Mouse (Mus musculus): ENCODE data around the gene Wdr76. TPM values are rescaled to one million over a fixed set of nuclear protein-coding genes. Genes with fewer than 3 reads are reported as not detected.
"Not testable (repeated sequence)": the region's sequence is repeated elsewhere in the genome, so short reads cannot be mapped to it uniquely, and the experiment has no call there.

Gene Wdr76
- polyA plus RNA-seq (2016; fragmentation: Nextera tagmentation; extraction: Ambion mirVana): 13.0 and 14.0 TPM in 2 replicates

DNA sequence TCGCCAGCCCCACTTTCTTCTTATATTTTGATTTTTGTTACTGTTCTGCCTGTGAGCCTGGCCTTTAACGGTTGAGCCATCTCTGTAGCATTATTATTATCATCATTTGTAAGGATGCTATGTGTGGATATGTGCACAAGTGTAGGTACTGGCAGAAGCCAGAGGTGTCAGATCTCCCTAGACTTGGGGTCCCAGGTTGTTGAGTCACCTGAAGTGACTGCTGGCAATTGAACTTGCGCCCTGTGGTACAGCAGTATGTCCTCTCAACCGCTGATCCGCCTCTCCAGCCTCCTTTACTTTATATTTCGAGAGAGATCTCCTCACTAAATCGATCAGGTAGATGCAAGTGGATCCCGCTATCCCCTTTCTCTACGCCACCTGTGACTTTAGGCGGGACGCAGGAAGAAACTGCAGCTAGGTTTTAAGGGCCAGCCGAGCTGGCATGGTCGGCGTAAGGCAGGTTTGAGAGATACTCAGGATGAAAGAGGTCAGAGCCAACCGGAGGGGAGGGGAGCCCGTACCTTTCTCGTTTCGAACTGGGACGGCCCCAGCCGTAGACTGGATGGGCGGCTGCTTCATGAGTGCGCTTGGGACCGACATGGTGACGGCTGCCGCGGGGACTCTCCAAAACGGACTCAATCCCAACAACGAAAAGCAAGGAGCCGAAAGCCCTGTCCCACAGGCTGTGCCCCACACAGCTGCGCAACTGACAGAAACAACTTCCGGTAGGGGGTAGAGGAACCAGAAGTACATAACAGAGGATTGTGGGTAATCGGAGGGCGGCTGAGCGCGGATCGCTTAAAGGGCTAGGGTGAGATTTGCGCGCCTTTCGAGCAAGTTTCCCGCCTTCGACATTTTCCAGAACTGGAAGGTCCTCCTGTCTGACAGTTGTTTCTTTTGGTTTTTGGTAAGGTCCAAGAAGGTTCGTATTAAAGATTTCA, at the start of gene Wdr76, which contains the start of gene Mfap1a:
Gene Wdr76 (plus strand): TSS at position 782 of the 941 bp plus-strand sequence.
Gene Mfap1a (minus strand): TSS at position 724 of the 941 bp plus-strand sequence.
- peaks cover 43% of the 10 kb centered on the region for H3K36me3 ChIP-seq
- peak within 1 kb of the TSS; percentile 66 for H3K4me3 ChIP-seq
- H3K27me3 ChIP-seq (ENCODE audit: low read depth, poor library complexity, severe bottlenecking); H3K9me3 ChIP-seq (replicated peaks): not testable (repeated sequence)
- 5% methylated on average over 42 of the region's 42 CpGs for WGBS
- peak; percentile 87 for DNase-seq (ENCODE audit: low spot score)
- peak within 1 kb of the TSS; percentile 81 for H3K27ac ChIP-seq (replicated peaks)
- peaks cover 28% of the 10 kb centered on the region for H3K4me1 ChIP-seq

DNA sequence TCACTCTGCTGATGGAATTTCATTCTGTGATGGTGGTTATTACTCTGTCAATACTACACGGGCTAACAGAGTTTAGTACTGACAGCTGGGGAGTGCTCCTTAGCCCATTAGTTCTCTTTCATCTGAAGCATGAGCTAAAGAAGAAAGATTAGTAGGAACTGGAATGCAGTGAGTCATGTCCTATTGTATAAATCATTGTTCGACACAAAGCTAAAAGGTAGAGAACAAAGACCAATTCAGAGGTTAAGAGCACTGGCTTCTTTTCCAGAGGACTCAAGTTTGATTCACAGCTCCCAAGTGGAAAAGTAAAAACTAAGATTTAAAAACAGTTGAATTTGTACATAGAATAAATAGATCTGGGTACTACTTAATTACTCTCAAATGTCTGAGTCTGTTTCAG, 46.5 kb upstream of the Wdr76 start:
- Histone ChIP-seq H3K27me3 (ENCODE audit: low read depth, poor library complexity, severe bottlenecking) (no peaks in the 10 kb centered on the region), H3K4me3 (no peak overlapping the region), H3K27ac (replicated peaks) (no peak overlapping the region), H3K4me1 (peaks cover 16% of the 10 kb centered on the region), H3K9me3 (replicated peaks) (no peaks in the 10 kb centered on the region), H3K36me3 (peaks cover 37% of the 10 kb centered on the region)
- DNase-seq (ENCODE audit: low spot score): no peak
- WGBS: 82% methylated on average over 2 of the region's 2 CpGs

DNA sequence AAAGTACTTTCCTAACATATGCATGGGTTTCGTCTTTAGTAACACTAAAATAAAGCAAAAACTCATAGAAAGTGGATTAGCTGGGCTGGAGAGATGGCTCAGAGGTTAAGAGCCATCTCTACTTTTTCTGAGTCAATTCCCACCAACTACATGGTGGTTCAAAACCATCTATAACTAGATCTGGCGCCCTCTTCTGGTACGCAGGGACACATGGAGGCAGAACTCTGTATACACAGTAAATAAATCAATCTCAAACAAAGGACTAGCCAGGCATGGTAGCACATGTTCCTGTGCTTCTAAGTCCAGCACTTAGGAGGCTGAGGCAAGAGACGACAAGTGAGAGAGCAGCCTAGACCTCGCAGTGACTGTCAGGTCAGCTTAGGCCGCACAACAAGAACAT, 37.5 kb upstream of the Wdr76 start:
- H3K27ac ChIP-seq (replicated peaks); DNase-seq (ENCODE audit: low spot score); H3K27me3 ChIP-seq (ENCODE audit: low read depth, poor library complexity, severe bottlenecking); H3K9me3 ChIP-seq (replicated peaks); H3K4me1 ChIP-seq; H3K4me3 ChIP-seq: not testable (repeated sequence)
- peaks cover 18% of the 10 kb centered on the region for H3K36me3 ChIP-seq
- WGBS: 78% methylated on average over 2 of the region's 6 CpGs

DNA sequence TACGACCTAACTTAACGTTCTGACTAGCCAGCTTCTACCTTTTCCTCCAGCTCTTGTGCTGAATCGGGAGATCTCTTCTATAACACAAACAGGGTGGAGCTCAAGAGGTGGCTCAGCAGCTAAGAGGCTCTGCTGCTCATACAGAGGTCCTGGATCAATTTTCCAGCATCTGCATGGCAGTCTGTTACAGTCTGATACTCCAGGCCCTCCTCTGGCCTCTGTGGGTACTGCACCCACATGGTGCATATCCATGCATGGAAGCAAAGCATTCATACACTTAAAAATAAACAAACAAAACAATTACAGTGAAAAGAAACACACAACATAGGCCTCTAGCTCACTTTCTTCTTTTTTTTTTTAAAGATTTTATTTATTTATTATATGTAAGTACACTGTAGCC, 33.7 kb upstream of the Wdr76 start:
- WGBS: 93% methylated on average over 3 of the region's 3 CpGs
- H3K4me1 ChIP-seq; DNase-seq (ENCODE audit: low spot score); H3K9me3 ChIP-seq (replicated peaks); H3K27ac ChIP-seq (replicated peaks); H3K27me3 ChIP-seq (ENCODE audit: low read depth, poor library complexity, severe bottlenecking): not testable (repeated sequence)
- peaks cover 18% of the 10 kb centered on the region for H3K36me3 ChIP-seq
- H3K4me3 ChIP-seq: peak overlapping the region; percentile 66

DNA sequence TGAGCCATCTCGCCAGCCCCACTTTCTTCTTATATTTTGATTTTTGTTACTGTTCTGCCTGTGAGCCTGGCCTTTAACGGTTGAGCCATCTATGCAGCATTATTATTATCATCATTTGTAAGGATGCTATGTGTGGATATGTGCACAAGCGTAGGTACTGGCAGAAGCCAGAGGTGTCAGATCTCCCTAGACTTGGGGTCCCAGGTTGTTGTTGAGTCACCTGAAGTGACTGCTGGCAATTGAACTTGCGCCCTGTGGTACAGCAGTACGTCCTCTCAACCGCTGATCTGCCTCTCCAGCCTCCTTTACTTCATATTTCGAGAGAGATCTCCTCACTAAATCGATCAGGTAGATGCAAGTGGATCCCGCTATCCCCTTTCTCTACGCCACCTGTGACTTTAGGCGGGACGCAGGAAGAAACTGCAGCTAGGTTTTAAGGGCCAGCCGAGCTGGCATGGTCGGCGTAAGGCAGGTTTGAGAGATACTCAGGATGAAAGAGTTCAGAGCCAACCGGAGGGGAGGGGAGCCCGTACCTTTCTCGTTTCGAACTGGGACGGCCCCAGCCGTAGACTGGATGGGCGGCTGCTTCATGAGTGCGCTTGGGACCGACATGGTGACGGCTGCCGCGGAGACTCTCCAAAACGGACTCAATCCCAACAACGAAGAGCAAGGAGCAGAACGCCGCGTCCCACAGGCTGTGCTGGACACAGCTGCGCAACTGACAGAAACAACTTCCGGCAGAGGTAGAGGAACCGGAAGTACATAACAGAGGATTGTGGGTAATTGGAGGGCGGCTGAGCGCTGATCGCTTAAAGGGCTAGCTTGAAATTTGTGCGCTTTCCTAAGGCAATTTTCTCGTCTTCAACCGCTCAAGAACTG, 33.0 kb upstream of the Wdr76 start, which contains the start of gene Mfap1b:
Gene Mfap1b (minus strand): TSS at position 767 of the 879 bp plus-strand sequence.
- Histone ChIP-seq H3K36me3 (peaks cover 14% of the 10 kb centered on the region), H3K27ac (replicated peaks) (peak within 1 kb of the TSS; percentile 59; the same call in 1 of the 2 replicates), H3K4me3 (peak within 1 kb of the TSS; percentile 66)
- H3K9me3 ChIP-seq (replicated peaks); H3K27me3 ChIP-seq (ENCODE audit: low read depth, poor library complexity, severe bottlenecking); H3K4me1 ChIP-seq: not testable (repeated sequence)
- 6% methylated on average over 41 of the region's 41 CpGs for WGBS
- DNase-seq (ENCODE audit: low spot score): peak; percentile 79

DNA sequence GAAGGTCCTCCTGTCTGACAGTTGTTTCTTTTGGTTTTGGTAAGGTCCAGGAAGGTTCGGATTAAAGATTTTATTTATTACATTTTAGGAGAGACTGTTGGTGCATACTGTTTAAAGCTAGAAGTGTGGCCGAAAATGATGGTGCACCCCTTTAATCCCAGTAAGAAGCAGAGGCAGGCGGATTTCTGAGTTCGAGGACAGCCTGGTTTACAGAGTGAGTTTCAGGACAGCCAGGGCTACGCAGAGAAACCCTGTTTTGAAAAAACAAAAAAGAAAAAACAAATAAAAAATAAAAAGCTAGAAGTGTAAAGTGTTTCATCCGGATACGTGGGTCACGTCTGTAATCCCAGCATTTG, 32.4 kb upstream of the Wdr76 start:
- peak overlapping the region; percentile 59; the same call in 1 of the 2 replicates for H3K27ac ChIP-seq (replicated peaks)
- H3K4me3 ChIP-seq: peak overlapping the region; percentile 66
- 41% methylated on average over 8 of the region's 8 CpGs for WGBS
- H3K9me3 ChIP-seq (replicated peaks): no peaks in the 10 kb centered on the region
- no peak for DNase-seq (ENCODE audit: low spot score)
- peaks cover 14% of the 10 kb centered on the region for H3K36me3 ChIP-seq
- no peaks in the 10 kb centered on the region for H3K27me3 ChIP-seq (ENCODE audit: low read depth, poor library complexity, severe bottlenecking)
- peaks cover 4% of the 10 kb centered on the region; the same call in 1 of the 2 replicates for H3K4me1 ChIP-seq

DNA sequence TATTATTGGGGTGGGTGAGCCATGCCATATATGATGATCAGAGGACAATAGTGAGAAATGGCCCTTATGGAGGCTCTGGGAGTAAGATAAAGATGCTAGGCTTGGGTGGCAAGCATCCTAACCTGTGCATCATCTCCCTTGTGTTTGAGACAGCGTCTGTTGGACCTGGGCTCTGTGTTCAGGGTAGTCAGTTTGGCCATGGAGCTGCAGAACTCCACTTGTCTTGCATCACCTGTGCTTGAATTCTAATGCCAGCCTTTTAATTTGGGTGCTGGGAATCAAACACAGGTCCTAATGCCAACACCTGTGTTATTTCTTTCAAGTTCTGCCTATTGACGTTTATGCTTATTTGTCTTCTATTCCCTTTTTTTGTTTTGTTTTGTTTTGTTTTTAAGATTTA, 31.2 kb upstream of the Wdr76 start:
- not testable (repeated sequence) for H3K4me1 ChIP-seq; DNase-seq (ENCODE audit: low spot score); H3K27me3 ChIP-seq (ENCODE audit: low read depth, poor library complexity, severe bottlenecking); H3K4me3 ChIP-seq; H3K9me3 ChIP-seq (replicated peaks); H3K27ac ChIP-seq (replicated peaks)
- 97% methylated on average over 2 of the region's 2 CpGs for WGBS
- peaks cover 11% of the 10 kb centered on the region for H3K36me3 ChIP-seq

DNA sequence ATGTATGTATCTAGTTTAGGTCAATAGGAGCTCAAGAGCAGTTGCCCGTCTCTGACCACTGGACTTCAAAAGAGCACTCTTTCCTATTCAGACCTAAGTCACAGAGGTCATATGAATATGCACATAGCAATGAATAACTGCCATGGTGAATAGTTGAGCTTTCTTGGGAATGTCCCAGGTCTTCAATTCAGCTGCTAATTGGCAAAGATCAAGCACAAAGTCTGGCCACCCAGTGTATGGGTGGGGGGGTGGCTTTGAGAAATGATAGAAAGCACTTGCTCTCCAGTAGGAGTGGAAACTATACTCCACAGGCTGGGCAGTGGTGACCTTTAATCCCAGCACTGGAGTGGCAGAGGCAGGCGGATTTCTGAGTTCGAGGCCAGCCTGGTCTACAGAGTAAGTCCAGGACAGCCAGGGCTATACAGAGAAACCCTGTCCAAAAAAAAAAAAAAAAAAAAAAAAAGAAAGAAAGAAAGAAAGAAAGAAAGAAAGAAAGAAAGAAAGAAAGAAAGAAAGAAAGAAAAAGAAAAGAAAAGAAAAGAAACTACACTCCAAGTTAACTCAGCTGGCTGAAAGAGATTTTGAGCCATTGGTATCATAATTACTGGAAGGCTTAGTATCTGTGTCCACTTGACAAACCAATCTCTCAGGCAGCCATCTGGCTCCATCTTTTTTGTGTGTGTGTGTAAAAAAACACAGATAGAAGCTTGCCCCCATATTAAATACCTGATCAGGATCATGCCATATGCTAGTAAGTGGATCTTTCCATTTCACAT, 28.8 kb upstream of the Wdr76 start:
- Histone ChIP-seq H3K9me3 (replicated peaks) (no peaks in the 10 kb centered on the region), H3K27me3 (ENCODE audit: low read depth, poor library complexity, severe bottlenecking) (no peaks in the 10 kb centered on the region), H3K4me1 (peaks cover 4% of the 10 kb centered on the region; the same call in 1 of the 2 replicates), H3K36me3 (no peaks in the 10 kb centered on the region), H3K4me3 (no peak overlapping the region), H3K27ac (replicated peaks) (no peak overlapping the region)
- WGBS: 86% methylated on average over 3 of the region's 3 CpGs
- no peak for DNase-seq (ENCODE audit: low spot score)

DNA sequence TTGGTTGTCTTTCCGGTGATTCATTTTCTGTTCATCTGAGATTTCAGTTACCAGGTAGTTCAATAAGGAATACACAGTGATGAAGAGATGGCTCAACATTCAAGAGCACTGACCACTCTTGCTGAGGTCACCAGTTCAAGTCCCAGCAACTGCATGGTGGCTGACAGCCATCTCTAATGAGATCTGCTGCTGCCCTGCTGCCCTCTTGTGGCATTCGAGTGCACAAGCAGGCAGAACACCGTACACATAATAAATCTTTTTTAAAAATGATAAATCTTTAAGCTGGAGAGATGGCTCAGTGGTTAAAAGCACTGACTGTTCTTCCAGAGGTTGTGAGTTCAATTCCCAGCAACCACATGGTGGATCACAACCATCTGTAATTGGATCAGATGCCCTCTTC, 26.0 kb upstream of the Wdr76 start:
- Histone ChIP-seq H3K27ac (replicated peaks) (no peak overlapping the region), H3K4me1 (no peaks in the 10 kb centered on the region), H3K4me3 (no peak overlapping the region), H3K27me3 (ENCODE audit: low read depth, poor library complexity, severe bottlenecking) (no peaks in the 10 kb centered on the region), H3K9me3 (replicated peaks) (no peaks in the 10 kb centered on the region), H3K36me3 (no peaks in the 10 kb centered on the region)
- WGBS: 64% methylated on average over 3 of the region's 3 CpGs
- DNase-seq (ENCODE audit: low spot score): peak; percentile 20

DNA sequence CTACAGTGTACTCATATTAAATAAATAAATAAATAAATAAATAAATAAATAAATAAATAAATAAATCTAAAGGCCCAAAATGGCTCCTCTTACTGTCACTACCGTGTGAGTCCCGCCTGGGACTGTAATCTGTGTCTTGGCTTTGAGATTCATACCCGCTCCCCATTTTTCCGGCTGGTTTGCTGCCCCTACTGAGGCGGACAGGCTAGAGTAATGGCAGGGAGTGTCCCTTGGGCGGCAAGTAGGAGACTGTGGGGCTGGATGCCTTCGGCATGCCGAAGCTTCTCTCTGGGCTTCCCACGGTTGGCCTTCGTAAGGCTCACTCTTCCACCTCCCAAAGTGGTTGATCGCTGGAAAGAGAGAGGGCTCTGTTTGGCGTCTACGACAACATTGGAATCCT, 25.6 kb upstream of the Wdr76 start:
- not testable (repeated sequence) for H3K27me3 ChIP-seq (ENCODE audit: low read depth, poor library complexity, severe bottlenecking); H3K36me3 ChIP-seq; H3K9me3 ChIP-seq (replicated peaks); H3K4me1 ChIP-seq; H3K4me3 ChIP-seq; H3K27ac ChIP-seq (replicated peaks); DNase-seq (ENCODE audit: low spot score)
- WGBS: 88% methylated on average over 13 of the region's 13 CpGs

DNA sequence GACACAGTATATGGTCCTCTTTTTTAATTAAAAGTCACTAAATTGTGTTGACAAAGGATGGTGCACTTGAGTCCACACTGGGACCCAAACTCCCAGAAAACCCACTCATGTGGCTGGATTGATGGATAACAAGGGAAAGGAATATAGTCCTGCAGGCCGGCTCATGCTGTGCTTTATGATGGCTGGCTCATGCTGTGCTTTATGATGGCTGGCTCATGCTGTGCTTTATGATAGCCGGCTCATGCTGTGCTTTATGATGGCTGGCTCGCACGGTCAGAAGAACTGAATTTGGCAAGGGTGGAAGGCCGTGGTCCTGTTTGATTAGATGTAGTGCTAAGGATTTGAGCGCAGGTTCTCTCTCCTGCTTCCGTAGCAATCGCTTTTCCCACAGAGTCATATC, 22.9 kb upstream of the Wdr76 start:
- no peaks in the 10 kb centered on the region for H3K27me3 ChIP-seq (ENCODE audit: low read depth, poor library complexity, severe bottlenecking)
- H3K27ac ChIP-seq (replicated peaks): no peak overlapping the region
- H3K36me3 ChIP-seq: no peaks in the 10 kb centered on the region
- H3K4me3 ChIP-seq: no peak overlapping the region
- DNase-seq (ENCODE audit: low spot score): no peak
- WGBS: 59% methylated on average over 8 of the region's 8 CpGs
- no peaks in the 10 kb centered on the region for H3K9me3 ChIP-seq (replicated peaks)
- H3K4me1 ChIP-seq: no peaks in the 10 kb centered on the region

DNA sequence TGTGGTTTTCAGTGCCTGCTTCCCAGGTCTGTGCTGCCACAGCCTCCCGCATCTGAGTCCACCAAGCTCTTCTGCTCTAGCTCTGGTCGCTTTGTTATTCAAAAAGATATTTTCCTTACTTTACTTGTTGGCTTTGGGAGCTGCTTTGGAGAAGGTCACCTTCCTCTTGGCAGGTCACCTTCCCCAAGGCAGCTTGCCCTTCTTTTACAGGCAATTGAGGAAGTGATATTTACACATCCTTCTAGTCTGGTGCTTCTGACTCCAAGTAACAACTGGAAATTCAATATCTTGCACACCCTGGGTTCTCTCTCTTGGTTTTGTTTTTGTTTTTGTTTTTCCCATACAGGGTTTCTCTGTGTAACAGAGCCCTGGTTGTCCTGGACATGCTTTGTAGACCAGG, 22.1 kb upstream of the Wdr76 start:
- not testable (repeated sequence) for H3K9me3 ChIP-seq (replicated peaks); DNase-seq (ENCODE audit: low spot score); H3K27me3 ChIP-seq (ENCODE audit: low read depth, poor library complexity, severe bottlenecking); H3K4me1 ChIP-seq; H3K36me3 ChIP-seq; H3K4me3 ChIP-seq; H3K27ac ChIP-seq (replicated peaks)
- WGBS: 85% methylated on average over 2 of the region's 2 CpGs

Data from midbrain, embryonic 10.5 days (tissue).